In the genomic region with DNA sequence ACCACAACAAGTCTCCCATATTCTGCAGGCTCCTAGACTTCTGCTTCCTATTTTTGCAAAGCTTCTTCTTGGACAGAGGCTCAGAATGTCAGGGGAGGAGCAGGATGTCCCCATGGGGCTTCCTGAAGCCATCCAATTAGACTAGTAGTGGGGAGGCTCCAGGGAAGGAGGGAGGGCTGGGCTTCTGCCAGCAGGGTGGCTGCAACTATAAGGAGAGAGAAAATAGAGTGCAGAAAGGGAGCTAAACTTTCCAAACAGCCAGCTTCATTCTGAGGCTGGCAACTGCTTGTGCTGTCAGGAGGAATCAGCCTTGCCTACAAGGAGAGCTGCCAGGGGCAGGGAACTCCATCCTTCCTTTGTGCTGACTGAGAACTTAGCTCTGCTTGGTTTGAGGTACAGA, we compare ENCODE assay signal across 11 mouse cellular contexts.
DNase-seq lines count a peak whose midpoint lies in the region; ATAC-seq lines count a peak whose summit lies in the region.
"Had no signal": no experiment of that assay in that cellular context is flagged by ENCODE, and none has a peak within 500 bp of the region (broad histone marks: within the 10 kb centered on the region; RNA-seq: fewer than 3 reads in every experiment).

No protein-coding gene starts in this region.

- H3K9ac ChIP-seq in hindbrain, embryonic 15.5 days = no peak overlapping the region
- no peak overlapping the region for H3K9ac ChIP-seq in hindbrain, embryonic 11.5 days (ENCODE audit: low read depth, low read length)
- H3K9ac ChIP-seq: liver, embryonic 13.5 days; neural tube, embryonic 12.5 days had no signal

- peak; percentile 79 for ATAC-seq in hindbrain, embryonic 15.5 days (ENCODE audit: low FRiP score, low read depth)
- no peak for ATAC-seq in hindbrain, embryonic 11.5 days (ENCODE audit: low FRiP score)

- H3K4me1 ChIP-seq in hindbrain, embryonic 15.5 days (replicated peaks) = peaks cover 6% of the 10 kb centered on the region; the same call in 1 of the 2 replicates
- H3K4me1 ChIP-seq in hindbrain, embryonic 11.5 days (replicated peaks; ENCODE audit: control insufficient read depth, insufficient read depth, low read length) = no peaks in the 10 kb centered on the region
- H3K4me1 ChIP-seq: liver, embryonic 13.5 days; neural tube, embryonic 12.5 days had no signal

- no peaks in the 10 kb centered on the region for H3K36me3 ChIP-seq in hindbrain, embryonic 15.5 days
- H3K36me3 ChIP-seq in hindbrain, embryonic 11.5 days (ENCODE audit: control insufficient read depth, insufficient read depth, low read length) = no peaks in the 10 kb centered on the region
- H3K36me3 ChIP-seq: G1E; liver, embryonic 13.5 days; neural tube, embryonic 12.5 days had no signal

- H3K4me3 ChIP-seq in hindbrain, embryonic 15.5 days = no peak overlapping the region
- H3K4me3 ChIP-seq in hindbrain, embryonic 11.5 days (ENCODE audit: low read depth, low read length) = no peak overlapping the region
- H3K4me3 ChIP-seq: liver, embryonic 13.5 days; neural tube, embryonic 12.5 days had no signal

- DNase-seq in hindbrain, embryonic 11.5 days (ENCODE audit: low spot score) = no peak
- peak; percentile 62 for DNase-seq in brain, adult 2 months (ENCODE audit: low read depth, low spot score)
- peak; percentile 33 to 68 for DNase-seq in cerebellum, postnatal 10 days
- DNase-seq in left cerebral cortex, adult 11 months (ENCODE audit: low spot score) = peak; percentile 7
- no peak for DNase-seq in B cell, adult 2 months
- DNase-seq in embryo, embryonic 9.5 days (ENCODE audit: extremely low spot score) = no peak
- DNase-seq in urinary bladder, postnatal 10 days (ENCODE audit: low spot score) = no peak
- DNase-seq: liver, embryonic 13.5 days had no signal

- H3K4me2 ChIP-seq in hindbrain, embryonic 15.5 days = no peak overlapping the region
- no peak overlapping the region for H3K4me2 ChIP-seq in hindbrain, embryonic 11.5 days (replicated peaks; ENCODE audit: low read depth, low read length)
- H3K4me2 ChIP-seq: liver, embryonic 13.5 days; neural tube, embryonic 12.5 days had no signal

- no peaks in the 10 kb centered on the region for H3K27me3 ChIP-seq in hindbrain, embryonic 15.5 days
- no peaks in the 10 kb centered on the region for H3K27me3 ChIP-seq in hindbrain, embryonic 11.5 days (ENCODE audit: control insufficient read depth, insufficient read depth, low read length)
- H3K27me3 ChIP-seq: liver, embryonic 13.5 days; neural tube, embryonic 12.5 days had no signal

- H3K27ac ChIP-seq in hindbrain, embryonic 15.5 days (replicated peaks) = peak overlapping the region; percentile 38; the same call in 1 of the 2 replicates
- no peak overlapping the region for H3K27ac ChIP-seq in hindbrain, embryonic 11.5 days (ENCODE audit: low read depth, low read length)
- H3K27ac ChIP-seq: liver, embryonic 13.5 days; neural tube, embryonic 12.5 days had no signal

- no peaks in the 10 kb centered on the region for H3K9me3 ChIP-seq in hindbrain, embryonic 15.5 days
- H3K9me3 ChIP-seq in hindbrain, embryonic 11.5 days (ENCODE audit: control insufficient read depth, low read length) = no peaks in the 10 kb centered on the region
- H3K9me3 ChIP-seq: G1E; liver, embryonic 13.5 days; neural tube, embryonic 12.5 days had no signal

Comparison
In these comparisons a context has a peak if more than half of its experiments do, and no peak if none do; other contexts are left out.
1. DNase-seq: peak in brain, adult 2 months (single experiment), cerebellum, postnatal 10 days (2 of 2) and left cerebral cortex, adult 11 months (single experiment); none in hindbrain, embryonic 11.5 days (single experiment), B cell, adult 2 months (0 of 2), embryo, embryonic 9.5 days (single experiment) and urinary bladder, postnatal 10 days (single experiment).